Mouse (Mus musculus) gastrocnemius, postnatal 25 days (tissue): Measurements from ENCODE around the gene Olfr330. TPM values are rescaled to one million over a fixed set of nuclear protein-coding genes. Genes with fewer than 3 reads are reported as not detected.
A peak's percentile ranks its signal among the peaks of the same experiment; 100 is the strongest.
"Not testable (repeated sequence)": the region's sequence is repeated elsewhere in the genome, so short reads cannot be mapped to it uniquely, and the experiment has no call there.

Experiments used
- DNase-seq: peaks from one replicate; pipeline ENCODE4 v3.0.0; 2022
- long read RNA-seq, 2 experiments: library from polyadenylated mRNA; stranded (forward); transcript quantifications; one replicate each; pipeline ENCODE4 v2.0.0; 2021
- total RNA-seq, 2 experiments: library from RNA; stranded (reverse); gene quantifications; 1 replicate in 1 of 2; 2 replicates in 1 of 2; pipeline ENCODE4 v1.2.3; 2021

Olfr330 gene
- not detected for total RNA-seq
- long read RNA-seq, experiment 1, result 0 reads
- long read RNA-seq, experiment 2, result 0 reads

DNA sequence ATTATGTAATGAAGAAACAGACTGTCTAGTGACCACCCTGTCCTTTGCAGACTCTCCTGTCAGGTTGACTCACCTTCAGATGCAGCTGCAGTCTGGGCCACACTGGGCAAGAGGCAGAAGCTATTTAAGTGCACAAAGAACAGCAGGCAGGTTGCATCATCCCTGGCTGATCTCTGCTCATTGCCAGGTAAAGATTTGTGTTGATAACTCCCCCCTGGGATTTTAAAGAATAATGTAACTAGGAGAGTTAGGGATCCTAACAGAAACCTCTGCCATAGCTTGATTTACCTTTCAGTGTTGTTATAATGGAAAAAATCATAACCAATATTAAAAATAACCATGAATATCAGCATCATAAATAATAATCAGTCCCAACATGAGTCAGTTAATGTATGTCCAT, at the start of gene Olfr330:
Olfr330 (minus strand) TSS at position 101 of the 400 bp plus-strand sequence.
- DNase-seq, result not testable (repeated sequence)

GRCm38 (mm10) chr11:58578636-58579035, 44.0 kb upstream of the Olfr330 start:
- DNase-seq, result no peak

DNA sequence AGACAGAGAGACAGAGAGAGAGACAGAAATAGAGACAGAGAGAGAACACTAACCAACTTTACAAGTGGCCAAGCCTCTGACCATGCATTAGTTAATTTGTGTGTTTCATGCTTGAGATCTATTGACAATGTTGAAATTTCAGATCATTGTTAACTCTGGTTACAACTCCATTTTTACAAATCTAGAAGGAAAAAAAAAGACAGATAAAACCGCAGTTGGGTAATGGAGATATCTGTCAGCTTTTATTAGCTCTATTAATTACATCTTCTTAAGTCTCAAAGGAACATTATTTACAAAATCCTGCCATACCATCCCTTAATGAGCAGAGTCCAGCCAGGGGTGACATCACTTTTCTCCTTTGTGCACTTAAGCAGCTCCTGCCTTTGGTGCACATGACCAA, 42.8 kb upstream of the Olfr330 start, which contains the start of gene Olfr325:
Olfr325 (plus strand) TSS at position 301 of the 400 bp plus-strand sequence.
- DNase-seq, result no peak

GRCm38 (mm10) chr11:58570405-58570804, 35.8 kb upstream of the Olfr330 start, which contains the start of gene Olfr224:
Olfr224 (minus strand) TSS chr11:58570553.
- DNase-seq, result peak; percentile 15

DNA sequence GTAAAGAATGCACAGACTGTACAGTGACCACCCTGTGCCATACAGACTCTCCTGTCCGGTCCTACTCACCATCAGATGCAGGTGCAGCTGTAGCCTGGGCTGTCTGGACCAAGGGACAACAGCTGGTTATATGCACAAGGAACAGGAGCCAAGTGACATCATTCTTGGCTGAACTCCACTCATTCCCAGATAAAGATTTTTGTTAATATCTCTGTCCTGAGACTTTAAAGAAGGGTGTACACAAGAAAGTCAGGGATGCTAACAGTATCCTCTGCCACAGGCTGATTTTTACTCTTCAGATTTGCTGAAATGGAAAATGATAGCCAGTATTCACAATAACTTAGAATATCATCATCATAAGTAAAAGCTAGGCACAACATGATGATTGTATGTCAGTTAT, 20.9 kb upstream of the Olfr330 start, which contains the start of gene Olfr328:
Olfr328 (minus strand) TSS at position 101 of the 400 bp plus-strand sequence.
- DNase-seq, result no peak

DNA sequence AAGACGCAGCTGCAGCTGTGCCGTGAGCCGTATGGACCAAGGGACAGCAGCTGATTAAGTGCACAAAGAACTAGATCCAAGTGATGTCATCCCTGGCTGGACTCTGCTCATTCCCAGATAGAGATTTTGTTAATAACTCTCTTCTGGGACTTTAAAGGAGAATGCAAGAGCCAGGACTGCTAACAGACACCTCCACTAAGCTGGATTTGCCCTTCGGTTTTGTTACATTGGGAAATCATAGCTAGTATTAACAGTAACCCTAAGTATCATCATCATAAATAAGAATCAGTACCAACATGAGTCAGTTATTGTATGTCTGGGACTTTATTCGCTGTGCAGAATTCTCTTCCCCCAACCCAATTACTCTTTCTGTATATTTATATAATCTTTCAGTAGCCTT, 11.7 kb upstream of the Olfr330 start, which contains the start of gene Olfr329-ps:
Olfr329-ps (minus strand) TSS at position 101 of the 400 bp plus-strand sequence.
- no peak for DNase-seq

- DNase-seq, result peak; percentile 14
Measured at GRCm38 (mm10) chr11:58519756-58520155, 14.9 kb downstream of the Olfr330 start.

GRCm38 (mm10) chr11:58518916-58519315, 15.7 kb downstream of the Olfr330 start:
- DNase-seq, result peak; percentile 74

GRCm38 (mm10) chr11:58509058-58509457, 25.6 kb downstream of the Olfr330 start:
- not testable (repeated sequence) for DNase-seq

DNA sequence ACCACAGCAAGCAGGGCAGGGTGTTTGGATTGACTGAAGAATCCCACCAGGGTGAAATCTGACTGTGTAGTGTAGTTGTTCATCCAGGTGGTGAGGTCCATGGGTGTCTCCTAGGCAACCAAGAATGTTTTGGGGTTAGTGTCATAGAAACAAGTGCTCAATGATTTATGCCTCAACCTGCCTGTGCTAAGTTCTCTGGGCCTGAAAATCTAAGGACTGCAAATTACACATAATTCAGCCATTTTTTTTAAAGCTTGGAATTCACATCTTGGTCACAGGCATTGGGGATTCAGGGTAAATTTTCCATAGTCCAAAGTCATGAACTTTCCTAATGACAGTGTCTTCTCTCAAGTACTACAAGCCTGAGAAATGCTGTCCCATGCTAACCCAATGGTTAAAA, 32.2 kb downstream of the Olfr330 start, which contains the start of gene Olfr331:
Olfr331 (minus strand) TSS at position 101 of the 400 bp plus-strand sequence.
- DNase-seq, result not testable (repeated sequence)

DNA sequence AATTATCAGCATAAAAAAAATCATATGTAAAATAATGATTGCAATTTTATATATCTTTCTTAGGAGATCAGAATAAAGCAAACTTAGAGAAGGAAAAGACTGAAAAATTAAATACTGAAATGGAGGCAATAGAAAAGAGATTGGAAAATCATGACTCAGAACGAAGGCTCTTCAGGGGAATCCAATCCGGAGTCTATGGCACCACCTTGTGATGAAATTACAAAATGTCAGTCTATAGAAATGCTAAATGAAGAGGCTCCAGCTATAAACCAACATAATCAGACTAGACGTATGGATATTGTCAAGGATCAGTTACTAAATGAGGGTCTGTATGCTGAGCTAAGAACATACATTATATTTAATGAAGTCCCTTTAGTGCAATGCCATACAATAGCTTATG, 35.3 kb downstream of the Olfr330 start:
- no peak for DNase-seq

DNA sequence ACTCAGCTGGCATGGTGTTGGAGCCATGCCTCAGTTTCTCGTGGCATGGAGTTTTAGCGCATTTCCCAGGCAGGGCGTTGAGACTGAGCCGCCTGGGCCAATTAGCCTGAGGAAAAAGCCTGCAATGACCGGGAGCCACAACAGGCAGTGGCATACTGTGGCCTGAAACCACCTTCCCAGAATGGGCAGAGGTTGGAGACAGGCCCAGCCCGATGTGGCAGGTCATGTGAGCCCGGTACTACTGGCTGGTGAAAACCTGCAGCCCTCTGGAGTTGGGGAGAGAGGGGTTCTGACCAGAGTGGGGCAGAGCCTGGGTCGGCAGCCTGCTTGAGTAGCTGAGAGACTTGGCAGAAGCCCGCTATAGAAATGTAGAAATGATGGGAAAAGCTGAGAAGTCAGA, 35.9 kb downstream of the Olfr330 start:
- DNase-seq, result no peak

GRCm38 (mm10) chr11:58492455-58492854, 42.2 kb downstream of the Olfr330 start, which contains the start of gene Olfr332:
Olfr332 (minus strand) TSS chr11:58492555.
- DNase-seq, result no peak

Other genes with a start within 250 kb of the Olfr330 start
- 1 to 10 TPM; 2.7 to 4.3 TPM for gene Zfp692, start 227.8 kb downstream of the Olfr330 start, total RNA-seq
- gene Zfp672, start 204.5 kb downstream of the Olfr330 start, total RNA-seq, result 10 to 100 TPM; 37.7 to 40.6 TPM
- 10 to 100 TPM; 22.8 to 27.5 TPM for gene Sh3bp5l, start 204.1 kb downstream of the Olfr330 start, total RNA-seq
- not detected for gene Lypd8, start 155.8 kb downstream of the Olfr330 start, total RNA-seq
- gene 1810065E05Rik, start 113.7 kb downstream of the Olfr330 start, total RNA-seq, result not detected
- not detected for gene Gm12253, start 102.3 kb downstream of the Olfr330 start, total RNA-seq
- gene Lypd9, start 81.9 kb downstream of the Olfr330 start, total RNA-seq, result not detected
- not detected for gene Olfr30, start 72.6 kb downstream of the Olfr330 start, total RNA-seq
- not detected for gene Olfr332, start 42.3 kb downstream of the Olfr330 start, total RNA-seq
- not detected for gene Olfr331, start 32.3 kb downstream of the Olfr330 start, total RNA-seq
- not detected for gene Olfr329-ps, start 11.6 kb upstream of the Olfr330 start, total RNA-seq
- gene Olfr328, start 20.8 kb upstream of the Olfr330 start, total RNA-seq, result under 1 TPM in 1 of 2 experiments, not detected in 1; 0.10 TPM
- gene Olfr224, start 35.7 kb upstream of the Olfr330 start, total RNA-seq, result not detected
- gene Olfr325, start 42.9 kb upstream of the Olfr330 start, total RNA-seq, result not detected
- not detected for gene Olfr324, start 60.3 kb upstream of the Olfr330 start, total RNA-seq
- gene 2210407C18Rik, start 81.2 kb upstream of the Olfr330 start, total RNA-seq, result not detected
- gene Olfr323, start 95.7 kb upstream of the Olfr330 start, total RNA-seq, result not detected
- not detected for gene Trim58, start 105.6 kb upstream of the Olfr330 start, total RNA-seq
- not detected for gene Olfr322, start 123.9 kb upstream of the Olfr330 start, total RNA-seq
- gene Olfr320, start 146.3 kb upstream of the Olfr330 start, total RNA-seq, result not detected
- gene Olfr319, start 164.3 kb upstream of the Olfr330 start, total RNA-seq, result not detected
- not detected for gene Olfr318, start 189.2 kb upstream of the Olfr330 start, total RNA-seq
- gene Olfr317, start 204.4 kb upstream of the Olfr330 start, total RNA-seq, result not detected
- not detected for gene Olfr316, start 217.9 kb upstream of the Olfr330 start, total RNA-seq
- not detected for gene Olfr315, start 238.4 kb upstream of the Olfr330 start, total RNA-seq
- not detected for gene Olfr314, start 248.1 kb upstream of the Olfr330 start, total RNA-seq